Mouse (Mus musculus): ENCODE data around the gene Wnt8b. TPM values are rescaled to one million over a fixed set of nuclear protein-coding genes. Genes with fewer than 3 reads are reported as not detected.

Gene Wnt8b
- not detected in 2 replicates for total RNA-seq (2012; rRNA removed)
- total RNA-seq (2014; rRNA removed), result not detected in 2 replicates
- 0.07 TPM in 1 of 2 replicates, not detected in the other for polyA plus RNA-seq (2012; ENCODE audit: insufficient read length, low read depth)

DNA sequence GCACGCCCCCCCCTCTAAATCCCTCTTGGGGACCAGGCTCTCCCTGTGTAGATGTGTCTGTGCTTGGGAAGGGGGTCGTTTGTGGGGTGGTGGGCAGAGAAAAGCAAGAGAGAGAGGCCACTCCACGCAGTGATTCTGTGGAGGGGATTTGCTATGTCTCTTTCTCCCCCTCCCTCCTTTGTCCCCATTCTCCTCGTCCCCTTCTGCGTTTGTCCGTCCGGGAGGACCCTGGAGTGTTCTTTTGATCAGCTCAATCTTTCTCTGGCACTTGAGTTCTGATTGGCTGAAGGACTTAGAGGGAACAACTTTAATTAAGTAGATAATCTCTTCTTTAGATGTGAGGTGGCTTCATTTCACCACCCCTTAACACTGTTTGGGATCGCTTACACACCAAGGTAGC lies at the start of gene Wnt8b:
Gene Wnt8b (plus strand): TSS at position 345 of the 400 bp plus-strand sequence.
- in situ Hi-C loops (cut with MboI; ENCODE audit: low pct_ligation_motif_present, low pct_unique_long_range_greater_than_20kb, low sequenced_read_pairs) (no loop called here), dilution Hi-C loops (cut with MboI; ENCODE audit: extremely low pct_ligation_motif_present, extremely low pct_unique_long_range_greater_than_20kb, low sequenced_read_pairs) (no loop called here)
- H3K4me1 ChIP-seq (ENCODE audit: control insufficient read depth in 1 of 2, insufficient read depth in 2 of 2), result peaks cover 0 to 9% of the 10 kb centered on the region in 2 experiments; a peak in 2 of 4 replicates
- H3K79me2 ChIP-seq (replicated peaks; ENCODE audit: control insufficient read depth, extremely low read depth, insufficient read depth, poor library complexity, severe bottlenecking), result no peaks in the 10 kb centered on the region
- H3K9me3 ChIP-seq (replicated peaks; ENCODE audit: low read length), result peaks cover 10% of the 10 kb centered on the region
- H3K27ac ChIP-seq (ENCODE audit: insufficient read depth, low read depth), result no peak within 1 kb of the TSS
- no peaks in the 10 kb centered on the region for H3K36me3 ChIP-seq (replicated peaks in 1 of 2; ENCODE audit: control insufficient read depth in 1 of 2, insufficient read depth in 1 of 2, low read length in 1 of 2)
- DNase-seq (ENCODE audit: extremely low read depth), result no peak
- no peak within 1 kb of the TSS for H3K4me2 ChIP-seq (ENCODE audit: insufficient read depth, low read depth, poor library complexity, severe bottlenecking)
- H3K4me3 ChIP-seq (replicated peaks in 1 of 3; ENCODE audit: low read depth in 2 of 3, low read length in 2 of 3, poor library complexity in 1 of 3), result no peak within 1 kb of the TSS
- TF ChIP-seq RAD21 (IDR thresholded peaks at IDR 0.05; ENCODE audit: low read depth, low read length) (no peak), USF2 (conservative IDR thresholded peaks at IDR 0.05; ENCODE audit: low read depth, low read length) (no peak), SIN3A (IDR thresholded peaks at IDR 0.05; ENCODE audit: low read length) (no peak), MEF2A (IDR thresholded peaks at IDR 0.05; ENCODE audit: borderline replicate concordance, low read depth, low read length) (no peak), POLR2A (IDR thresholded peaks at IDR 0.05; ENCODE audit: low read depth, low read length) (no peak), MYC (IDR thresholded peaks at IDR 0.05; ENCODE audit: low read depth, low read length) (no peak)
- peaks cover 16% of the 10 kb centered on the region for H3K27me3 ChIP-seq (replicated peaks)
- no peak within 1 kb of the TSS for H3K9ac ChIP-seq (ENCODE audit: insufficient read depth, low read depth)

DNA sequence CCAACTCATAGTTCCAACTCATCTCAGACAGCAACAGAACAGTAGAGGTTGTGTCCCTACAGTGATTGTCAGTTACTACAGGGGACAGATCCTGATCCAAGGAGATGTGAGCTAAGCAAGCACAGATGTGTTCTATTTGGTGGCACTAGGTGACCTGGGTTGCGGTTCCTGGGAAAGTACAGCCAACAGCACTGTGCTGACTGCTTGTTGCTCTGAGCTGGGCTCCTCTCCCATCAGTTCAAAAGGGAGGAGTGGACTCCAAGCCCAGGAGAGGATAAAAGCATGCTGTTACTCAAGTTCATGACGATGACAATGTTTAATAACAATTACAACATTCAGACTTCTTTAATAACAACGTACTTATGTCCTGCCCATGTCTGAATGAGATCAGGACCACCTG lies 47.5 kb upstream of the Wnt8b start:
- Histone ChIP-seq H3K9ac (ENCODE audit: insufficient read depth, low read depth) (no peak overlapping the region), H3K4me1 (ENCODE audit: control insufficient read depth in 1 of 2, insufficient read depth in 2 of 2) (no peaks in the 10 kb centered on the region), H3K79me2 (replicated peaks; ENCODE audit: control insufficient read depth, extremely low read depth, insufficient read depth, poor library complexity, severe bottlenecking) (no peaks in the 10 kb centered on the region), H3K4me3 (replicated peaks in 1 of 3; ENCODE audit: low read depth in 2 of 3, low read length in 2 of 3, poor library complexity in 1 of 3) (no peak overlapping the region), H3K9me3 (replicated peaks; ENCODE audit: low read length) (peaks cover 2% of the 10 kb centered on the region), H3K36me3 (replicated peaks in 1 of 2; ENCODE audit: control insufficient read depth in 1 of 2, insufficient read depth in 1 of 2, low read length in 1 of 2) (no peaks in the 10 kb centered on the region), H3K4me2 (ENCODE audit: insufficient read depth, low read depth, poor library complexity, severe bottlenecking) (no peak overlapping the region), H3K27ac (ENCODE audit: insufficient read depth, low read depth) (no peak overlapping the region), H3K27me3 (replicated peaks) (peaks cover 2% of the 10 kb centered on the region)
- no peak for DNase-seq (ENCODE audit: extremely low read depth)
- in situ Hi-C loops (cut with MboI; ENCODE audit: low pct_ligation_motif_present, low pct_unique_long_range_greater_than_20kb, low sequenced_read_pairs), result no loop called here
- dilution Hi-C loops (cut with MboI; ENCODE audit: extremely low pct_ligation_motif_present, extremely low pct_unique_long_range_greater_than_20kb, low sequenced_read_pairs), result no loop called here
- TF ChIP-seq IRF4 (IDR thresholded peaks at IDR 0.05; ENCODE audit: low read depth, low read length), result no peak
- TF ChIP-seq HCFC1 (IDR thresholded peaks at IDR 0.05; ENCODE audit: low read depth, low read length), result no peak
- no peak for TF ChIP-seq KAT2A (IDR thresholded peaks at IDR 0.05; ENCODE audit: insufficient replicate concordance, low read length)
- TF ChIP-seq EP300 (IDR thresholded peaks at IDR 0.05; ENCODE audit: low read length), result no peak
- TF ChIP-seq ETS1 (conservative IDR thresholded peaks at IDR 0.05; ENCODE audit: low read depth, low read length), result no peak
- no peak for TF ChIP-seq GABPA (IDR thresholded peaks at IDR 0.05; ENCODE audit: insufficient replicate concordance, low read depth, low read length)
- TF ChIP-seq E2F4 (IDR thresholded peaks at IDR 0.05; ENCODE audit: insufficient replicate concordance, low read depth, low read length), result no peak
- TF ChIP-seq ELF1 (IDR thresholded peaks at IDR 0.05; ENCODE audit: low read depth, low read length), result no peak
- TF ChIP-seq ZNF384 (IDR thresholded peaks at IDR 0.05; ENCODE audit: low read depth, low read length), result no peak
- no peak for TF ChIP-seq MEF2A (IDR thresholded peaks at IDR 0.05; ENCODE audit: borderline replicate concordance, low read depth, low read length)

Measured in CH12.LX (cell line).